Mouse (Mus musculus) layer of hippocampus, postnatal 14 days (tissue): Measurements from ENCODE around the gene Skint3. TPM values are rescaled to one million over a fixed set of nuclear protein-coding genes. Genes with fewer than 3 reads are reported as not detected.
"Not testable (repeated sequence)": the region's sequence is repeated elsewhere in the genome, so short reads cannot be mapped to it uniquely, and the experiment has no call there.

Experiments
- DNase-seq, 2 experiments: peaks; one replicate each; pipeline ENCODE4 v3.0.0; 2021 to 2022; ENCODE audit warnings: low spot score in 2 of 2, mixed read lengths in 1 of 2
- long read RNA-seq, 2 experiments: library from polyadenylated mRNA; stranded (forward); transcript quantifications; one replicate each; pipeline ENCODE4 v2.0.0; 2021
- total RNA-seq, 2 experiments: library from RNA; stranded (reverse); gene quantifications; 2 replicates each; pipeline ENCODE4 v1.2.3; 2021

The Skint3 gene
- not detected for total RNA-seq
- long read RNA-seq, experiment 1, result 0 reads
- long read RNA-seq, experiment 2, result 0 reads

- DNase-seq, result no peak
These were observed at the start of gene Skint3 for GRCm38 (mm10) chr4:112231945-112232344. Gene Skint3 (plus strand): TSS chr4:112232245.

- no peak for DNase-seq
These were observed 11.4 kb downstream of the Skint3 start for GRCm38 (mm10) chr4:112243416-112243815.

GRCm38 (mm10) chr4:112243951-112244350 is 11.9 kb downstream of the Skint3 start:
- no peak for DNase-seq

- no peak for DNase-seq
These were observed 24.0 kb downstream of the Skint3 start for GRCm38 (mm10) chr4:112256022-112256421.

- DNase-seq, result no peak
These were observed 55.3 kb downstream of the Skint3 start for GRCm38 (mm10) chr4:112287178-112287974.

GRCm38 (mm10) chr4:112288396-112288795 is 56.4 kb downstream of the Skint3 start:
- no peak for DNase-seq

GRCm38 (mm10) chr4:112302305-112302704 is 70.3 kb downstream of the Skint3 start:
- no peak for DNase-seq

- no peak for DNase-seq
These were observed 70.9 kb downstream of the Skint3 start for GRCm38 (mm10) chr4:112302855-112303509.

- not testable (repeated sequence) for DNase-seq
These were observed 117.1 kb downstream of the Skint3 start for GRCm38 (mm10) chr4:112349111-112349510.

Other genes with a start within 250 kb of the Skint3 start
- not detected for gene Skint1, start 226.0 kb upstream of the Skint3 start, total RNA-seq
- not detected for gene Skint4, start 160.2 kb upstream of the Skint3 start, total RNA-seq
- not detected for gene Skint9, start 201.7 kb downstream of the Skint3 start, total RNA-seq